Mouse (Mus musculus) neural tube, embryonic 12.5 days (tissue): ENCODE results near the gene C130050O18Rik. TPM values are rescaled to one million over a fixed set of nuclear protein-coding genes. Genes with fewer than 3 reads are reported as not detected.

Source experiments
- ATAC-seq: fragments of 200-750 bp; cut with Nextera tagmentation; 2 replicates; pipeline ENCODE4 v1.8.0; 2017; ENCODE audit warnings: low read depth, mild to moderate bottlenecking, moderate TSS enrichment, moderate library complexity; ENCODE audit not compliant: low FRiP score
- H3K27ac ChIP-seq: fragments of 300-500 bp; sonication (generic); 2 replicates; pipeline ENCODE4 v1.5.1; 2016
- H3K27me3 ChIP-seq: fragments of 300-500 bp; sonication (generic); replicated peaks from 2 replicates; pipeline ENCODE4 v1.6.1; 2016; ENCODE audit warnings: mild to moderate bottlenecking
- H3K36me3 ChIP-seq: fragments of 300-500 bp; sonication (generic); 2 replicates; pipeline ENCODE4 v1.6.1; 2016; ENCODE audit warnings: mild to moderate bottlenecking
- H3K4me1 ChIP-seq: fragments of 300-500 bp; sonication (generic); 2 replicates; pipeline ENCODE4 v1.6.1; 2016
- H3K4me2 ChIP-seq: fragments of 300-500 bp; sonication (generic); replicated peaks from 2 replicates; pipeline ENCODE4 v1.6.1; 2016; ENCODE audit warnings: mild to moderate bottlenecking
- H3K4me3 ChIP-seq: fragments of 300-500 bp; sonication (generic); 2 replicates; pipeline ENCODE4 v1.5.1; 2016
- H3K9ac ChIP-seq: fragments of 300-500 bp; sonication (generic); 2 replicates; pipeline ENCODE4 v1.6.1; 2016; ENCODE audit warnings: mild to moderate bottlenecking
- H3K9me3 ChIP-seq: fragments of 300-500 bp; sonication (generic); 2 replicates; pipeline ENCODE4 v1.6.1; 2016; ENCODE audit warnings: mild to moderate bottlenecking
- WGBS: fragments of 180-500 bp; shearing (Covaris S2); methylation state at CpG from one replicate; pipeline ENCODE4 v1.1.7; 2016; 5-methylcytosine and 5-hydroxymethylcytosine counted together
- polyA plus RNA-seq: library from polyadenylated mRNA; unstranded; fragments of >200 nt; fragmentation: Nextera tagmentation; extraction: Ambion mirVana; gene quantifications from 2 replicates; pipeline ENCODE4 v1.2.1, GENCODE M21; 2016

The C130050O18Rik gene
- polyA plus RNA-seq: 0.20 and 0.33 TPM in 2 replicates

- no peak within 1 kb of the TSS for H3K4me2 ChIP-seq
- no peak within 1 kb of the TSS for H3K27ac ChIP-seq
- peaks cover 17% of the 10 kb centered on the region; the same call in 1 of the 2 replicates for H3K4me1 ChIP-seq
- no peak for ATAC-seq
- H3K36me3 ChIP-seq: no peaks in the 10 kb centered on the region
- H3K4me3 ChIP-seq: no peak within 1 kb of the TSS
- no peaks in the 10 kb centered on the region for H3K9me3 ChIP-seq
- WGBS: 76% methylated on average over 6 of the region's 6 CpGs
- no peak within 1 kb of the TSS for H3K9ac ChIP-seq
- H3K27me3 ChIP-seq: no peaks in the 10 kb centered on the region
These were observed at the start of gene C130050O18Rik for GRCm38 (mm10) chr5:139404801-139405401. Gene C130050O18Rik (plus strand): TSS chr5:139405280.

- H3K4me3 ChIP-seq: no peak overlapping the region
- H3K9ac ChIP-seq: no peak overlapping the region
- no peaks in the 10 kb centered on the region for H3K9me3 ChIP-seq
- no peak overlapping the region for H3K4me2 ChIP-seq
- 87% methylated on average over 2 of the region's 2 CpGs for WGBS
- no peak overlapping the region for H3K27ac ChIP-seq
- no peaks in the 10 kb centered on the region for H3K27me3 ChIP-seq
- H3K36me3 ChIP-seq: peaks cover 2% of the 10 kb centered on the region
- ATAC-seq: no peak
- peaks cover 8% of the 10 kb centered on the region; the same call in 1 of the 2 replicates for H3K4me1 ChIP-seq
These were observed 46.4 kb upstream of the C130050O18Rik start for GRCm38 (mm10) chr5:139358653-139359052.

DNA sequence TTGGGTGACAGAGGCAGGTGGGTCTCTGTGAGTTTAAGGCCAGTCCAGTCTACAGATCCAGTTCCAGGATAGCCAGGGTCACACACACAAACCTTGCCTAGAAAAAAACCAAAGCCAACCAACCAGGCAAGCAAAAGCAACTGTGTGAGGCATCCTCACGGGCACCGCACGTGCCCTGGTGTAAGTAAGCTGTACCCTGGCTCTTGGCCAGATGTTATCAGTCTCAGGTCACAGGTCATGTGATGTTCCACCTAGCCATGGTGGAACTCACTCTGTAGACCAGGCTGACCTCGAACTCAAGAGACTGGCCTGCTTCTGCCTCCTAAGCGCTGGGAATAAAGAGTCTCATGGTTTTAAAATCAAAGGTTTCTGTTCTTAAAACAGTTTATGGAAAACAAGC is 45.8 kb upstream of the C130050O18Rik start:
- peaks cover 4% of the 10 kb centered on the region for H3K36me3 ChIP-seq
- no peaks in the 10 kb centered on the region for H3K27me3 ChIP-seq
- no peak overlapping the region for H3K4me3 ChIP-seq
- H3K4me2 ChIP-seq: no peak overlapping the region
- H3K9ac ChIP-seq: no peak overlapping the region
- peaks cover 12% of the 10 kb centered on the region for H3K4me1 ChIP-seq
- 96% methylated on average over 5 of the region's 5 CpGs for WGBS
- H3K27ac ChIP-seq: no peak overlapping the region
- no peak for ATAC-seq
- H3K9me3 ChIP-seq: no peaks in the 10 kb centered on the region

GRCm38 (mm10) chr5:139363858-139364257 is 41.2 kb upstream of the C130050O18Rik start:
- Histone ChIP-seq H3K4me3 (no peak overlapping the region), H3K27me3 (no peaks in the 10 kb centered on the region), H3K27ac (no peak overlapping the region), H3K4me1 (peaks cover 15% of the 10 kb centered on the region), H3K9ac (no peak overlapping the region), H3K4me2 (no peak overlapping the region), H3K9me3 (no peaks in the 10 kb centered on the region), H3K36me3 (peaks cover 4% of the 10 kb centered on the region)
- ATAC-seq: no peak
- 70% methylated on average over 7 of the region's 7 CpGs for WGBS

- no peak overlapping the region for H3K9ac ChIP-seq
- no peak overlapping the region for H3K27ac ChIP-seq
- WGBS: 43% methylated on average over 12 of the region's 12 CpGs
These were observed 40.7 kb upstream of the C130050O18Rik start for GRCm38 (mm10) chr5:139364260-139364910.

GRCm38 (mm10) chr5:139364911-139365571 is 40.0 kb upstream of the C130050O18Rik start:
- no peaks in the 10 kb centered on the region for H3K27me3 ChIP-seq
- H3K4me1 ChIP-seq: peaks cover 15% of the 10 kb centered on the region
- 46% methylated on average over 5 of the region's 5 CpGs for WGBS
- H3K4me3 ChIP-seq: no peak overlapping the region
- H3K9ac ChIP-seq: no peak overlapping the region
- no peak overlapping the region for H3K4me2 ChIP-seq
- ATAC-seq: peak; percentile 29; the same call in 1 of the 2 replicates
- no peaks in the 10 kb centered on the region for H3K9me3 ChIP-seq
- H3K27ac ChIP-seq: no peak overlapping the region
- peaks cover 4% of the 10 kb centered on the region for H3K36me3 ChIP-seq

More at GRCm38 (mm10) chr5:139364260-139364910, 40.7 kb upstream of the C130050O18Rik start:
- ATAC-seq: peak; percentile 56
- H3K9me3 ChIP-seq: no peaks in the 10 kb centered on the region
- no peaks in the 10 kb centered on the region for H3K27me3 ChIP-seq
- H3K36me3 ChIP-seq: peaks cover 4% of the 10 kb centered on the region
- peaks cover 15% of the 10 kb centered on the region for H3K4me1 ChIP-seq
- no peak overlapping the region for H3K4me3 ChIP-seq
- no peak overlapping the region; the same call in 1 of the 2 replicates for H3K4me2 ChIP-seq

GRCm38 (mm10) chr5:139365827-139366226 is 39.3 kb upstream of the C130050O18Rik start:
- no peak for ATAC-seq
- H3K4me2 ChIP-seq: no peak overlapping the region
- H3K27me3 ChIP-seq: no peaks in the 10 kb centered on the region
- no peaks in the 10 kb centered on the region for H3K9me3 ChIP-seq
- WGBS: 92% methylated on average over 1 of the region's 1 CpGs
- H3K27ac ChIP-seq: no peak overlapping the region
- H3K36me3 ChIP-seq: peaks cover 4% of the 10 kb centered on the region; the same call in 1 of the 2 replicates
- H3K4me1 ChIP-seq: peaks cover 21% of the 10 kb centered on the region
- H3K4me3 ChIP-seq: no peak overlapping the region
- no peak overlapping the region for H3K9ac ChIP-seq

DNA sequence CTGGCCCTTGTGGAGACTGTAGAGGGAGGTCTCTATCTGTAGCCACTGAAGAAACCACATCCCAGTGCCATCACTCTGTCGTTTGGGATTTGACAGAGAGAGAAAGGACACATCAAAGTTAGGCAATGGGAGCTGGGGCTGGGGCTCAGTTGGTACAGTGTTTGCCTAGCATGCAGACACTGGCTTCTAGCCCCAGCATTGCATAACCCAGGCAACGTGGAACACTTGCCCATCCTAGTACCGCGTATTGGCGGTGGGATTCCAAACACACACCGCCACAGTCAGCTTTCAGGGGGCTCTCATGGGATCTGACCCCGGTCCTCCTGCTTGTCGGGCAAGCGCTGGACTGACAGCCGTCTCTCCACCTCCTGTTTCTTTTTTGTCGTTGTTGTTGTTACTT is 38.6 kb upstream of the C130050O18Rik start:
- H3K36me3 ChIP-seq: peaks cover 4% of the 10 kb centered on the region; the same call in 1 of the 2 replicates
- H3K9me3 ChIP-seq: no peaks in the 10 kb centered on the region
- WGBS: 83% methylated on average over 11 of the region's 11 CpGs
- no peak for ATAC-seq
- no peak overlapping the region for H3K4me3 ChIP-seq
- peaks cover 26% of the 10 kb centered on the region for H3K4me1 ChIP-seq
- no peak overlapping the region for H3K9ac ChIP-seq
- H3K4me2 ChIP-seq: no peak overlapping the region
- H3K27me3 ChIP-seq: no peaks in the 10 kb centered on the region
- no peak overlapping the region for H3K27ac ChIP-seq

DNA sequence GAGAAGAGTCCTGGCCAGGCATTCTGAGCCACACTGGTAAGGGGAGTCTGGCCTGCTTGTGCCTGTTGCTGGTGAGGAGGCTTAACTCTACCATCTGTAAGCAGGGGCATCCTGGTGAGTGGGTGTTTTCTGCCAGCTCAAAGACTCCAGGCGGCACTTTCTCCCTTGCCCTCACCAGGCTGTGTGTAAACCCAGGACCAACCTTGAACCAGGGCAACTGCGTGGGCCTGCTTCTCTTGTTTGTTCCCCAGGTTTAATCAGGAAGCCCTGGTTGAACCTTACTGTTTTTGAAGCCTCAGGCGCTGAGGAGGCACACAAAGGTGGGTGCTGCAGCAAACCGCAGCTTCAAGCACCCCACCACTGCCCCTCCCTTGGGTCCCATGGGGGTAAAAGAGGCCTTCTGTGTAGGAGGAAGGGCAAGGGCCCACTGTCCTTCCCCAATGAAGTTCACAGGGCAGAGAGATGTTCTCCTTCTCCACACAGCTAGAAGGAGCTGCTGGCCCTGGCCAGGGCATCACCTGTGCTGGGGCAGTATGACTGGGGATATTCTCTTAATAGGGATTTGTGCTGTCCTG is 37.1 kb upstream of the C130050O18Rik start:
- Histone ChIP-seq H3K4me1 (peaks cover 36% of the 10 kb centered on the region), H3K4me2 (no peak overlapping the region), H3K36me3 (peaks cover 4% of the 10 kb centered on the region; the same call in 1 of the 2 replicates), H3K9me3 (no peaks in the 10 kb centered on the region), H3K27me3 (no peaks in the 10 kb centered on the region), H3K27ac (no peak overlapping the region), H3K4me3 (no peak overlapping the region), H3K9ac (no peak overlapping the region)
- no peak for ATAC-seq
- 88% methylated on average over 4 of the region's 4 CpGs for WGBS

DNA sequence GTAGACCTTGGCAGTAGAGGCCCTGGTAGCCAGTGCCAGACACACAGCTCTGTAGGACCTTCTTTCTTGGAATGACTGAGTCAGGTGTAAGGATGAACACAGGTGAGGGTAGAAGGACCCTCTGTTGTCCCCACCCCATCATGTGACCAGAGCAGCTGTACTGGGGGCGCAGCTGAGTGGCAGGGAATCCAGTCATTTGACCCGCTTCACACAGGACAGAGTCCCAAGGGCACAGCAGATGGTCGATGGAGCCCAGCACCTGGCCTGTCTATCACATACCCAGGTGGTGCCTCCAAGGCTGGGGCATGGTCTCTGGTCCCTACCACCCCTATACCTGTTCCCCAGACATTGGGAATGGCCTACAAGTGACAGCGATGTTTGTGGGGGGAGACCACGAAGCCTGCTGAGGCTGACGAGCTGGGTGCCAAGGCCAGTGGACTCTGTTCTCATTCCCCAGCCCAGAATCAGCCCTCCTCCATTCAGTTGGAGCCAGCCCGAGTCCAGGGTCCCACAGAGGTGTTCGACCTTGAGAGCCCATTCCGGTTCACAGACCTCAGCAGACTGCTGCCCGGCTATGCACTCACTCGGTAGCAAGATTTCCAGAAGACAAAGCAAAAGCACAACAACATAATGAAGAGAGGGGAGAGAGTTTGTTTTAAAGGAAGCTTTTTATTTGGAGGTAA is 36.3 kb upstream of the C130050O18Rik start:
- WGBS: 88% methylated on average over 11 of the region's 11 CpGs
- H3K4me1 ChIP-seq: peaks cover 36% of the 10 kb centered on the region

GRCm38 (mm10) chr5:139370336-139370735 is 34.7 kb upstream of the C130050O18Rik start:
- H3K9ac ChIP-seq: no peak overlapping the region
- H3K27me3 ChIP-seq: no peaks in the 10 kb centered on the region
- H3K9me3 ChIP-seq: no peaks in the 10 kb centered on the region
- H3K36me3 ChIP-seq: no peaks in the 10 kb centered on the region
- H3K27ac ChIP-seq: no peak overlapping the region
- 0 out of 2 replicates have a peak overlapping the region, but pooled peaks have one; percentile 68 for H3K4me2 ChIP-seq
- no peak for ATAC-seq
- peaks cover 22% of the 10 kb centered on the region for H3K4me1 ChIP-seq
- H3K4me3 ChIP-seq: no peak overlapping the region
- WGBS: 90% methylated on average over 6 of the region's 6 CpGs

More for the DNA sequence above, 36.3 kb upstream of the C130050O18Rik start:
- Histone ChIP-seq H3K4me2 (no peak overlapping the region), H3K27ac (no peak overlapping the region), H3K27me3 (no peaks in the 10 kb centered on the region), H3K36me3 (peaks cover 1% of the 10 kb centered on the region; the same call in 1 of the 2 replicates), H3K9me3 (no peaks in the 10 kb centered on the region), H3K4me3 (no peak overlapping the region), H3K9ac (no peak overlapping the region)
- ATAC-seq: no peak
